25 mouse cellular contexts compared by ENCODE assay signal in the genomic region with DNA sequence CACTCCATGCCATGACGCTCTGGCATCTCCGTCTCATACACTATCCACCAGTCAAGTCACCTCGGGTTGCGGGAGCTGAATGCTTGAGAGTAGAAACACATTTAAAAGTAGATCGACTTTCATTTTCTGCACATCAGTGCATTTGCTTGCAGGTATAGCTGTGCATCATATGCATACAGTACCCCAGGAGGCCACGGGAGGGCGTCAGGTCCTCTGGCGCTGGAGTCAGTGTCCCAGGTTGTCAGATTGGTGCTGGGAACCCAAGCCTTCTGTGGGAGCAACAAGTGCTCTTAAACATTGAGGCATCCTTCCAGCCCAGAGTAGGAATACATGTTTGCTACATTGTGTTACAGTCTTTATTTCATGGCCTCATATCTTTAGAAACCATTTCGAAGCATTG. TPM values are rescaled to one million over a fixed set of nuclear protein-coding genes. Genes with fewer than 3 reads are reported as not detected.
DNase-seq lines count a peak whose midpoint lies in the region; TF ChIP-seq lines count a peak whose summit lies in the region.
"Had no signal": no experiment of that assay in that cellular context is flagged by ENCODE, and none has a peak within 500 bp of the region (broad histone marks: within the 10 kb centered on the region; RNA-seq: fewer than 3 reads in every experiment).

No protein-coding gene starts in this region.

- no peak overlapping the region for H3K27ac ChIP-seq in layer of hippocampus, adult 2 months
- H3K27ac ChIP-seq in CH12.LX (ENCODE audit: insufficient read depth, low read depth) (no peak overlapping the region), ES-Bruce4 (ENCODE audit: insufficient read depth, low read length) (no peak overlapping the region)
- no peak overlapping the region for H3K27ac ChIP-seq in left cerebral cortex, adult 2 months
- H3K27ac ChIP-seq: embryonic facial prominence, embryonic 13.5 days; hindbrain, embryonic 10.5 days; hindbrain, postnatal 0 days; liver, embryonic 15.5 days; lung, embryonic 15.5 days; midbrain, embryonic 10.5 days; neural tube, embryonic 15.5 days had no signal

- intact Hi-C loops in left cerebral cortex, adult 2 months (cut with DNase I): no loop called here

- no peak for DNase-seq in layer of hippocampus, adult 2 months (ENCODE audit: low spot score in 2 of 2)
- DNase-seq in layer of hippocampus, postnatal 25 days (ENCODE audit: extremely low spot score in 1 of 2, low spot score in 1 of 2): no peak
- no peak for DNase-seq in CH12.LX (ENCODE audit: extremely low read depth)
- peak; percentile 46 for DNase-seq in WW6 (ENCODE audit: low read depth, low spot score)
- no peak for DNase-seq in urinary bladder, adult 2 months (ENCODE audit: low spot score)
- no peak for DNase-seq in left cerebral cortex, adult 2 months (ENCODE audit: extremely low spot score in 1 of 2, low spot score in 2 of 2)
- DNase-seq in kidney, postnatal 36 days: no peak
- DNase-seq: adrenal gland, adult 8-10 months; cerebellum, adult 18-20 months; cerebellum, postnatal 25 days; heart, postnatal 10 days; kidney, adult 18-20 months; kidney, postnatal 14 days; right cerebral cortex, adult 18-20 months; right cerebral cortex, postnatal 4 days had no signal

- no peak overlapping the region for H3K4me2 ChIP-seq in CH12.LX (ENCODE audit: insufficient read depth, low read depth, poor library complexity, severe bottlenecking)
- H3K4me2 ChIP-seq: embryonic facial prominence, embryonic 13.5 days; heart, embryonic 12.5 days; liver, embryonic 15.5 days; lung, embryonic 15.5 days; neural tube, embryonic 15.5 days had no signal

- H3K27me3 ChIP-seq in CH12.LX (replicated peaks) (no peaks in the 10 kb centered on the region), ES-Bruce4 (ENCODE audit: control insufficient read depth, insufficient read depth, low read length, poor library complexity, severe bottlenecking) (no peaks in the 10 kb centered on the region)
- H3K27me3 ChIP-seq: embryonic facial prominence, embryonic 13.5 days; lung, embryonic 15.5 days; neural tube, embryonic 15.5 days had no signal

- peaks cover 3 to 7% of the 10 kb centered on the region in 2 experiments; a peak in 2 of 4 replicates for H3K4me1 ChIP-seq in CH12.LX (ENCODE audit: control insufficient read depth in 1 of 2, insufficient read depth in 2 of 2)
- H3K4me1 ChIP-seq in ES-Bruce4 (ENCODE audit: control insufficient read depth, insufficient read depth, low read length): no peaks in the 10 kb centered on the region

- H3K4me3 ChIP-seq in layer of hippocampus, adult 2 months: no peak overlapping the region
- H3K4me3 ChIP-seq in CH12.LX (replicated peaks in 1 of 3; ENCODE audit: low read depth in 2 of 3, low read length in 2 of 3, poor library complexity in 1 of 3) (no peak overlapping the region), ES-Bruce4 (ENCODE audit: low read depth, low read length) (no peak overlapping the region)
- no peak overlapping the region for H3K4me3 ChIP-seq in left cerebral cortex, adult 2 months
- H3K4me3 ChIP-seq: embryonic facial prominence, embryonic 13.5 days; erythroblast, embryonic 14.5 days; heart, embryonic 12.5 days; hindbrain, embryonic 10.5 days; liver, embryonic 15.5 days; lung, embryonic 15.5 days; midbrain, embryonic 10.5 days; neural tube, embryonic 15.5 days had no signal

- in situ Hi-C loops in CH12.LX (cut with MboI; ENCODE audit: low pct_ligation_motif_present, low pct_unique_long_range_greater_than_20kb, low sequenced_read_pairs): no loop called here

- H3K9me3 ChIP-seq in CH12.LX (replicated peaks; ENCODE audit: low read length) (no peaks in the 10 kb centered on the region), ES-Bruce4 (replicated peaks; ENCODE audit: control insufficient read depth, insufficient read depth, low read length, poor library complexity, severe bottlenecking) (no peaks in the 10 kb centered on the region; the same call in 1 of the 2 replicates)
- H3K9me3 ChIP-seq: embryonic facial prominence, embryonic 13.5 days; heart, embryonic 12.5 days; hindbrain, embryonic 10.5 days; liver, embryonic 15.5 days; lung, embryonic 15.5 days; midbrain, embryonic 10.5 days; neural tube, embryonic 15.5 days had no signal

- dilution Hi-C loops in CH12.LX (cut with MboI; ENCODE audit: extremely low pct_ligation_motif_present, extremely low pct_unique_long_range_greater_than_20kb, low sequenced_read_pairs): no loop called here

- no peak for TF ChIP-seq POLR2A in CH12.LX (IDR thresholded peaks at IDR 0.05; ENCODE audit: low read depth, low read length)
- no peak for TF ChIP-seq POLR2A in ES-Bruce4 (IDR thresholded peaks at IDR 0.05; ENCODE audit: insufficient read depth, low read length)

- no peak overlapping the region for H3K9ac ChIP-seq in CH12.LX (ENCODE audit: insufficient read depth, low read depth)
- no peak overlapping the region for H3K9ac ChIP-seq in ES-Bruce4 (ENCODE audit: low read depth, poor library complexity, severe bottlenecking)
- H3K9ac ChIP-seq: embryonic facial prominence, embryonic 13.5 days; heart, embryonic 12.5 days; liver, embryonic 15.5 days; lung, embryonic 15.5 days; neural tube, embryonic 15.5 days had no signal

- TF ChIP-seq EP300 in CH12.LX (IDR thresholded peaks at IDR 0.05; ENCODE audit: low read length) (no peak), ES-Bruce4 (IDR thresholded peaks at IDR 0.05; ENCODE audit: insufficient read depth, low read depth, low read length) (no peak)

- H3K79me2 ChIP-seq in CH12.LX (replicated peaks; ENCODE audit: control insufficient read depth, extremely low read depth, insufficient read depth, poor library complexity, severe bottlenecking): peaks cover 4% of the 10 kb centered on the region; the same call in 1 of the 2 replicates

- TF ChIP-seq RAD21 in CH12.LX (IDR thresholded peaks at IDR 0.05; ENCODE audit: low read depth, low read length): no peak; the same call in 1 of the 2 replicates

- no peaks in the 10 kb centered on the region for H3K36me3 ChIP-seq in CH12.LX (replicated peaks in 1 of 2; ENCODE audit: control insufficient read depth in 1 of 2, insufficient read depth in 1 of 2, low read length in 1 of 2)
- H3K36me3 ChIP-seq in ES-Bruce4 (ENCODE audit: control insufficient read depth, insufficient read depth, low read length, poor library complexity, severe bottlenecking): no peaks in the 10 kb centered on the region
- H3K36me3 ChIP-seq: embryonic facial prominence, embryonic 13.5 days; heart, embryonic 12.5 days; hindbrain, embryonic 10.5 days; liver, embryonic 15.5 days; lung, embryonic 15.5 days; midbrain, embryonic 10.5 days; neural tube, embryonic 15.5 days had no signal

- peak; percentile 20; the same call in 1 of the 2 replicates for TF ChIP-seq CTCF in layer of hippocampus, adult 2 months (conservative IDR thresholded peaks at IDR 0.05)
- TF ChIP-seq CTCF in CH12.LX (conservative IDR thresholded peaks at IDR 0.05 in 1 of 2, IDR thresholded peaks at IDR 0.05 in 1 of 2; ENCODE audit: low read depth in 2 of 2, low read length in 2 of 2): peak in 1 of 2 experiments; percentile 24; a peak in 2 of 4 replicates
- TF ChIP-seq CTCF in ES-Bruce4 (IDR thresholded peaks at IDR 0.05; ENCODE audit: low read depth, low read length): peak; percentile 62
- no peak; the same call in 1 of the 2 replicates for TF ChIP-seq CTCF in left cerebral cortex, adult 2 months (IDR thresholded peaks at IDR 0.05)

TF ChIP-seq in CH12.LX, 34 proteins besides CTCF, POLR2A, EP300 and RAD21:
- peak; percentile 12; the same call in 1 of the 2 replicates for TF ChIP-seq SMC3 (IDR thresholded peaks at IDR 0.05; ENCODE audit: low read depth, low read length)
- TF ChIP-seq ZNF384 (IDR thresholded peaks at IDR 0.05; ENCODE audit: low read depth, low read length): no peak

RNA-seq across cellular contexts. Expression of gene Man2a1, which starts 2.8 kb away (rescaled TPM):
- total RNA-seq in layer of hippocampus, adult 2 months (2021): 10 to 100 TPM; 14.6 to 16.2 TPM
- total RNA-seq in layer of hippocampus, postnatal 25 days (2021): 10 to 100 TPM; 13.6 to 15.2 TPM
- total RNA-seq in CH12.LX (2012; rRNA removed): 7.9 and 12.3 TPM in 2 replicates
- 11.9 and 12.5 TPM in 2 replicates for total RNA-seq in CH12.LX (2014; rRNA removed)
- polyA plus RNA-seq in CH12.LX (2012; ENCODE audit: insufficient read length, low read depth): 11.6 and 15.4 TPM in 2 replicates
- polyA plus RNA-seq in ES-Bruce4 (2011; ENCODE audit: insufficient read depth, insufficient read length, low read depth, missing spikeins): 53.4 and 53.8 TPM in 2 replicates
- 25.0 and 25.5 TPM in 2 replicates for polyA plus RNA-seq in urinary bladder, adult 2 months (2012; rRNA removed)
- 10 to 100 TPM; 18.1 to 19.5 TPM for total RNA-seq in left cerebral cortex, adult 2 months (2021)
